Mouse (Mus musculus) heart, postnatal 0 days (tissue): Measurements from ENCODE around the gene Foxd4.

ENCODE experiments used
- CTCF ChIP-seq: IDR thresholded peaks from 2 replicates; pipeline ENCODE4 v1.5.1; 2016; ENCODE audit warnings: antibody characterized with exemption, control low read depth, low read depth
- EP300 ChIP-seq: IDR thresholded peaks from 2 replicates; pipeline ENCODE4 v1.6.1; 2016; ENCODE audit warnings: antibody characterized with exemption, low read depth

DNA sequence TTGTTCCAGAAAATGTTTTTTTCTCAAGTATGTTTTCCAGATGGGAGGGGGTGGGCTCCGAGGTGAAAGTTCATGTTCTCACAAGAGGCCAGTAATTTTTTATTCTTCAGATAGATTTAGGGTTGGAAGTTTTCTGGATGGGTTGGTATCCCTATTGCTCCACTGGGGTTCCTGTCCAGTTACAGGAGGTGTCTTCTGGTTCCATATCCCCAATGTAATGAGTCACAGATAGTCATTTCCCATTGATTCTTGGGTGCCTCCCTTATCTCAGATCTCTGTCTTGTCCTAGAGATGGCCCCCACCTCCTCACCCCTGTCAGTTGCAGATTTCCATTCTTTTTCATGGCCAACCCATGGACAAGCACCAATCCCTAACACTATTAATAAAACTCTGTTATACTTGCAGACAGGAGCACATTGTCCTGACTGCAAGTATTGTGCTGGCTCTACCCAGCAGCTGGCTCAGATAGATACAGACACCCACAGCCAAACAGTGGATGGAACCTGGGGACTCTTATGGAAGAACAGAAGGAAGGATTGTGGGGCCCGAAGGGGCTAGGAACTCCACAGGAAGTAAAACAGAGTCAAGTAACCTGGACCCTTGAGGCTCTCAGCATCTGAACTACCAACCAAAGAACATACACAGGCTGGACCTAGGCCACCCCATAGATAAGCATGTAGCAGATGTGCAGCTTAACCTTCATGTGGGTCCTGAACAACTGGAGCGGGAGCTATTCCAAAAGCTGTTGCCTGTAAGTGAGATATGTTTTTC, 7.6 kb upstream of the Foxd4 start:
- TF ChIP-seq EP300 (no peak), CTCF (no peak)
